Mouse (Mus musculus) thymus, adult 2 months (tissue): ENCODE measurements around the gene Frmd4a. TPM values are rescaled to one million over a fixed set of nuclear protein-coding genes. Genes with fewer than 3 reads are reported as not detected.

Source experiments
- DNase-seq: peaks from one replicate; pipeline ENCODE4 v3.0.0; 2021
- H3K27ac ChIP-seq: fragments of 200-500 bp; 2 replicates; pipeline ENCODE4 v1.5.1; 2012; ENCODE audit warnings: low read length, control low read depth; ENCODE audit not compliant: control insufficient read depth, insufficient read depth
- H3K27me3 ChIP-seq: fragments of 200-500 bp; 2 replicates; pipeline ENCODE4 v1.6.1; 2012; ENCODE audit warnings: mild to moderate bottlenecking, low read length, moderate library complexity, mixed read lengths; ENCODE audit not compliant: control insufficient read depth, insufficient read depth
- H3K36me3 ChIP-seq: fragments of 200-500 bp; 2 replicates; pipeline ENCODE4 v1.6.1; 2012; ENCODE audit warnings: mild to moderate bottlenecking, low read length, moderate library complexity; ENCODE audit not compliant: control insufficient read depth, insufficient read depth
- H3K4me1 ChIP-seq: fragments of 200-500 bp; replicated peaks from 2 replicates; pipeline ENCODE4 v1.6.1; 2012; ENCODE audit warnings: low read length; ENCODE audit not compliant: control insufficient read depth, insufficient read depth
- H3K4me3 ChIP-seq: fragments of 200-500 bp; 2 replicates; pipeline ENCODE4 v1.5.1; 2012; ENCODE audit warnings: mild to moderate bottlenecking, low read length, control low read depth, moderate library complexity; ENCODE audit not compliant: control insufficient read depth, insufficient read depth
- CTCF ChIP-seq: fragments of 200-500 bp; IDR thresholded peaks from 2 replicates; pipeline ENCODE4 v1.5.1; 2012; ENCODE audit warnings: mild to moderate bottlenecking, control low read depth, low read length, moderate library complexity, borderline replicate concordance; ENCODE audit not compliant: control insufficient read depth, poor library complexity, insufficient read depth; ENCODE audit errors: extremely low read depth
- POLR2A ChIP-seq: fragments of 200-500 bp; IDR thresholded peaks from 2 replicates; pipeline ENCODE4 v1.6.1; 2012; ENCODE audit warnings: mild to moderate bottlenecking, low read length, control low read depth, moderate library complexity; ENCODE audit not compliant: control insufficient read depth, poor library complexity, insufficient read depth; ENCODE audit errors: extremely low read depth
- WGBS: fragments of 180-500 bp; shearing (Covaris S2); methylation state at CpG from one replicate; pipeline ENCODE4 v1.1.7; 2018; 5-methylcytosine and 5-hydroxymethylcytosine counted together
- polyA plus RNA-seq: library from polyadenylated mRNA; depleted of rRNA; stranded (reverse); fragments of >200 nt; gene quantifications from 2 replicates; pipeline ENCODE4 v1.2.3, GENCODE M21; 2012

Frmd4a gene
- polyA plus RNA-seq, 1 experiment, result 17.5 TPM

DNA sequence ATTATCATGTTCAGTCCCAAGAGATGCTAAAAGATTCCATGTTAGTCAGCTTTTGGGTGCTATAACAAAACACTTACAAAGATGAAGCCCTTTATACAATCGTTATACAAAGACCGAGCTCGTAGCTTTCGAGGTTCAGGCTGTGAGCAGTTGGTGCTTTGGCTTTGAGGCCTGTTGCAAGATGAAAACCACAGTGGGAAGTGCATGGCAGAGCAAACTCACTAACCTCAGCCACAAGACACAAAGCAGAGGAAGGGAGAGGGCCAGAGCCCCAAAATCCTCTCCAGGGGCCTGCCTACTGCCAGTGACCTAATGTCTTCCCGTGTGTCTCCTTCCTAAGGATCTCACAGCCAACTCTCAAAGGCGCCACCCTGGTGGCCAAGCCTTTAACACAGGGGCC is 527.7 kb downstream of the Frmd4a start:
- WGBS, result 16% methylated on average over 6 of the region's 6 CpGs
- H3K36me3 ChIP-seq, result no peaks in the 10 kb centered on the region
- H3K4me3 ChIP-seq, result no peak overlapping the region
- peaks cover 14% of the 10 kb centered on the region for H3K4me1 ChIP-seq
- no peak for TF ChIP-seq CTCF
- no peak for TF ChIP-seq POLR2A
- no peak for DNase-seq
- no peak overlapping the region for H3K27ac ChIP-seq
- H3K27me3 ChIP-seq, result no peaks in the 10 kb centered on the region

DNA sequence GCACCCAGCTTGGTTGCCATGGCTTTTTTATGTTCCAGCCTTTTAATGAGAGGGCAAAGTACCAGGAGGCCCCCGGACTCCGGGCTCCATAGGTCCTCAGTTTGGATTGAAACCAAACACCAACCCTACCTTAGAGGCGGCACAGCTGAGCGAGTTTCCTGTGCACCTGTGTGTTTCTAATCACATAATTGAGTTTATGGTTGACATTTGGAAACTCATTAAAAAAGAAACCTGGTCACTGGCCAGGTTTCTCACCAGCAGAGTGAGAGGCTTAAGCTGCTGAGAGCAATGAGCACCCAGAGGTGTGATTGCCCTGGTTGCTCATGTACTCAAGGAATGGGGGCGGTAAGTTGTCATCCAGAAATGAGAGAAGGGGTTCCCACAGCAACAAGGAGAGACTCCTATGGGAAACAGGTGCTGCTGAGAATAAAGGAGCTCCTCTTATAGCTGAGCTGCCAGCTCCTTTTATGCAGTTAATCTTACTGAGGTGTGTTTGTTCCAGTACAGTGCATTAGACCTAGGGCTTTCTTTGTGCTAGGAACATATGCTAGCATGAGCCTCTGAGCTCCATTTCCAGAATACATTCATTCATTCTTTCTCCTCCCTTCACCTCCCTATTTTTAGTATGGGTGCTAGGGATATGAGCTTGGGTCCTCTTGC is 529.6 kb downstream of the Frmd4a start:
- H3K27me3 ChIP-seq, result no peaks in the 10 kb centered on the region
- no peak for DNase-seq
- H3K36me3 ChIP-seq, result no peaks in the 10 kb centered on the region
- TF ChIP-seq POLR2A (no peak), CTCF (no peak)
- no peak overlapping the region for H3K4me3 ChIP-seq
- peaks cover 14% of the 10 kb centered on the region for H3K4me1 ChIP-seq
- no peak overlapping the region for H3K27ac ChIP-seq
- WGBS, result 41% methylated on average over 5 of the region's 5 CpGs

DNA sequence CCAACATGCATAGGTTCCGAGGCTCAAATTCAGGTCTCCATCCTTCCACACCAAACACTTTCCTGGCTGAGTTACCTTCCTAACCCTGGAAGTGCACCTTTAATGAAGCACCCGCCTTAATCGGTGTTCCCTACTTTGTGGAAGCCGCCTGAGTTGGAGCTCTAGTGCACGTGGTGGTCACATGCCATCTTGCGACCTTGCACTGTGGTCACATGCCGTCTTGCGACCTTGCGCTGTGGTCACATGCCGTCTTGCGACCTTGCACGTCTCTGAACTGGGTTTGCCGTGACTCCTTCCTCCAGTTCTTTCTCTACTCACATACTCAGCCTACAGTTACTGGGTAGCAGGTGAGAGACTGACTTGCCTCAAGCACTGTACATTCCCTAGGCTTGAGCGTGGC is 531.8 kb downstream of the Frmd4a start:
- H3K27me3 ChIP-seq, result no peaks in the 10 kb centered on the region
- no peak for DNase-seq
- no peak overlapping the region for H3K27ac ChIP-seq
- TF ChIP-seq POLR2A, result no peak
- TF ChIP-seq CTCF, result no peak
- WGBS, result 97% methylated on average over 14 of the region's 14 CpGs
- no peak overlapping the region for H3K4me3 ChIP-seq
- no peaks in the 10 kb centered on the region for H3K36me3 ChIP-seq
- peaks cover 10% of the 10 kb centered on the region for H3K4me1 ChIP-seq

DNA sequence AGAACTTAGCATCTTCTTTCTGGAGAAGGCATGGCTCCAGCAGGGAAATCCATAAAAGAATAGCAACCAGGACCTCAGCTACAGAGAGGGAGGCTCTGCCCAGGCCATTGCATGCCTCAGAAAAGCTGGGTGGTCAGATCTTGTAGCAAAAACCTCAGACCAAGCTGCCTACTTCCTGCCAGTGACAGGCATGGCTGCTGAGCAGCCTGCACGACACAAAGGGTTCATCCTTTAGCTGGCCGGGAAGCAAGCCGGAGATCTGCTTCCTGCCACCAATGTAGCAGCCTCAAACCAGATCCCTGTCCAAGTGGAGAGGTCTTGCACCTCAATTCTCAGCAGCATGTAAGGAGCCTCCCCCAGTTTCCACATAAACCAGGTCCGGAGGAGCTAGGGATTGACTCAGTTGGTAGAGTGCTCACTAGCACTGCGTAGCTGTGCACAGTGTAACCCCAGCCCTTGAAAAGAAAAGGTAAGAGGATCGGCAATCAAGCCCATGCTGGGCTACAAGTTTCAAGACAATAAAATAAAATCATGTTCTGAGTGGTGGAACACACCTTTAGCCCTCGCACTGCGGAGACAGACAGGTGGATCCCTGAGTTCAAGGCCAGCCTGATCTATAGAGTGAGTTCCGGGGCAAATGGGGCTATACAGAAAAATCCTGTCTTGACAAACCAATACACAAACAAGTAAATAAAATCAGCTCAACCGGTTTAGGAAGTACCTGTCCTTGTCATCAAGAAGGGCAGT is 532.7 kb downstream of the Frmd4a start:
- Histone ChIP-seq H3K4me1 (peaks cover 8% of the 10 kb centered on the region), H3K27me3 (no peaks in the 10 kb centered on the region), H3K4me3 (no peak overlapping the region), H3K27ac (no peak overlapping the region), H3K36me3 (no peaks in the 10 kb centered on the region)
- no peak for DNase-seq
- WGBS, result 69% methylated on average over 10 of the region's 10 CpGs
- TF ChIP-seq POLR2A (no peak), CTCF (no peak)

DNA sequence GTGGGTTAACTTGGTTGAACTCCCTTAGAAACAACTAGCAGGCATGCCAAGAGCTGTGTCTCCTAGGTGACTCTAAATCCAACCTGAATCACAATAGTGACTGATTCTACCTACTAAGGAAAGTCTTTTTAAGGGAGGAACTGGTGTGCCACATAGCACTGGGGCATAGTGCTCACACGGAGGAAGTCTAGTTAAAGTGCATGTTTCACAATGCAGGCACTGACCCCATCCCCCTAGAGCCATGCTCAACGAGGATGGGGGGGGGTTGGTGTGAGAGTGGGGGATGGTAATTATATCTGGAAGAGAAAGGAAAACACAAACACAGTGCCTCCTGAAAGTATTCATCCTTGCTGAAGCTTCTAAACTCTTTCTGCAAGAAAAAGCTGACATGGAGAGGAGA is 533.9 kb downstream of the Frmd4a start:
- TF ChIP-seq CTCF (no peak), POLR2A (no peak)
- Histone ChIP-seq H3K27me3 (no peaks in the 10 kb centered on the region), H3K27ac (no peak overlapping the region), H3K4me1 (peaks cover 5% of the 10 kb centered on the region; the same call in 1 of the 2 replicates), H3K4me3 (no peak overlapping the region), H3K36me3 (no peaks in the 10 kb centered on the region)
- WGBS, result 54% methylated on average over 2 of the region's 2 CpGs
- no peak for DNase-seq

DNA sequence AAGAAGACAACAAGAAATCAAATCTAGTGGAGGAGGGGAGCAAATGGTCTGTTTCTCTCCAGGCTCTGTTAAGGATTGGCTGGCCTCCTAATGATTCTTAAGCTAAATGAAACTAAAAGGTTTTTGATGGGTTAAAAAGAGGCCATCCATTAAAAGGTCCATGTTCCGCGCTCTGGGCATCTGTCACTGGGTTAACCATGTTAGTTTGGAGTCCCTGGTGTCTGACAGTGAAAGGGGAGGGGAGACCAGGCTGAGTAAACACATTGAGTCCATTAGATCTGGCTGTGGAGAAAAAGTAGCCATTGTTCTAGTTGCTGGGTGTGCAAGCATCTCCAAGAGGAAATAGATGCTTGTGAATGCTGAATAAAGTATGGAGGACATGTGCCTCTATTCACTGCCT is 534.3 kb downstream of the Frmd4a start:
- H3K27ac ChIP-seq, result no peak overlapping the region
- no peaks in the 10 kb centered on the region for H3K36me3 ChIP-seq
- H3K4me3 ChIP-seq, result no peak overlapping the region
- WGBS, result 99% methylated on average over 2 of the region's 2 CpGs
- TF ChIP-seq CTCF (no peak), POLR2A (no peak)
- peaks cover 4% of the 10 kb centered on the region; the same call in 1 of the 2 replicates for H3K4me1 ChIP-seq
- no peaks in the 10 kb centered on the region for H3K27me3 ChIP-seq
- no peak for DNase-seq

DNA sequence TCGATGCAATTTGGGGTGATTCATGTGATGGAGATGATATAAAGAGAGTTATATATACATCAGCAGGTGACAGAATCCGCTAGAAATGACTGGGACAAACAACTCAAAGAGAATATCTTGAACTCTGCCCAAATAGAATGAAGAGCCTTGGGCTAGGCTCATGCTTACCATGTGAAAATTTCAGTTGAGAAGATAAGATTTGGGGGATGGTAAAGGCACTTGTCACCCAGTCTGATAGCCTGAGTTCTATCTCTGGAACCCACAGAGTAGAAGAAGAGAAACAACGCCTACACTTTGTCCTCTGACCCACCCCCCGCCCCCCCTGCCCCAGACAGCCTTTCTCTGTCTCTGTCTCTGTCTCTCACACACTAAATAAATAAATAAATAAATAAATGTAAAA is 535.0 kb downstream of the Frmd4a start:
- peaks cover 3% of the 10 kb centered on the region; the same call in 1 of the 2 replicates for H3K4me1 ChIP-seq
- H3K4me3 ChIP-seq, result no peak overlapping the region
- no peaks in the 10 kb centered on the region for H3K36me3 ChIP-seq
- TF ChIP-seq CTCF, result no peak
- TF ChIP-seq POLR2A, result no peak
- WGBS, result 96% methylated on average over 4 of the region's 4 CpGs
- H3K27me3 ChIP-seq, result no peaks in the 10 kb centered on the region
- no peak for DNase-seq
- no peak overlapping the region for H3K27ac ChIP-seq
